Mouse (Mus musculus) CD4-positive helper T cell, adult 2 months (primary cell): ENCODE results near the gene Inpp5b.
A peak's percentile ranks its signal among the peaks of the same experiment; 100 is the strongest.

ENCODE experiments used
- DNase-seq: peaks from one replicate; pipeline ENCODE4 v3.0.0-alpha.2; 2012; ENCODE audit warnings: low read depth, missing footprints, low spot score

The Inpp5b gene

DNA sequence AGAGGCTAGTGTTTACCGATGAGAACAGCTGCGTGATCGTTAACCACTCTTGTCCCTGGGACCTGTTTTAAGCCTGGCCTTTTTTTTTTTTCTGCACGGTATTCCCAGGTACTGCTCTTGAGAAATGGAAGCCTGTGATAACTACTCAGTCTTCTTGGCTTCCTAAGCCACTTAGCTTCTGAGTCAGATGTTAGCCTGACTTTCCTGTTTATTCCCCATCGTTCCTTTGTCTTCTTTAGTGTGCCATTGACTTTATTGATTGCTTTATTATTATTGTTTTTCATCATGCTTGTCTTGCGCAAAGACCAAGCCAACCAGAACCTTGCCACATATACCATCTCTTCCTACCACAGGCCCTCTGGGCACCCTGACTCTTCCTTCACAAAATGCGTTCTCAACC, 68.4 kb downstream of the Inpp5b start:
- DNase-seq: no peak

DNA sequence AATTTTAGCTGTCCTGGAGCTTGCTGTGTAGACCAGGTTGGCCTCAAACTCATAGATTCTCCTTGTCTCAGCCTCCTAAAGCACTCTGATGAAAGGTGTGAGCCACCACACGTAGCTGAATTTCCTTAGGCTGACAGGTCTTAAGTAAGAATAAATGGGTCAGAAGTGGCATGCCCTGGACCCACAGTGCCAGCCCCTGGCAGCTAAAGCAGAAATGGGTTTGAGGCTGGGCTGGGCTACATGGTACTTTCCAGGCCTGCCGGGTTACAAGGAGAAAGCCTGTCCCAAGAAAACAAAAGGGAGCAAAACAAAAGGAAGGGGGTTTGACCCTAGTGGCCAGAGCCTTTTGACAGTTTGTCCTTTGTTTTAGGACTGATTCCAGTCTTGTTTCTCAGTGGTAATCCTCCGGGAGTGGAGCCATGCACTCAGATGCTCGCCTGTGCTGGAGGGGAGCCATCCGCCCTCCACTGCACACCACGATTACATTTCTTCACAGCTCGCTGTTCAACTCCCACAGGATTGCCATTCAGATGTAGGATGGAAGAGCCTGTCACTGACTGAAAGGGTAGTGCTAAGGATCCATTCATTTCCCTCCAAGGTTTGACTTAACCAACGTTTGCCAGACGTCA, 69.8 kb downstream of the Inpp5b start:
- no peak for DNase-seq

DNA sequence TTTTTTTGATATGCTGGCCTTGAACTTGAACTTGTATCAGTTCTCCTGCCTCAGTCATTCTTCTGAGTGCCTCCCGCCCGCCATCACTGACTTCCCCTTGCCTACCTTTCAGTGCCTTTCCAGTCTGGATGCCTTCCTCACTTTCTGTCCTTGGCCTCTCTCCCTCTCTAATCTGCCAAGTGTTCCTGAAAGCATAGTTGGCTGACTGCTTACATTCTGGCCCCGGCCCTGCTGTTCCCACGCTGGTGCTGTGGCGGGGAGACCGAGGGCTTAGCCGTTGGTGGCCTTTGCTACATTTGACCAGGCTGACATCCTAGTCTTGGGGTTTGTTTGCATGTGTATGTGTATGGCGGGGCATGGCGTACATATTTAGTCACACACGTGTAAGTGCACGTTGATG, 74.3 kb downstream of the Inpp5b start:
- no peak for DNase-seq

GRCm38 (mm10) chr4:124817803-124818202, 76.2 kb downstream of the Inpp5b start:
- no peak for DNase-seq

GRCm38 (mm10) chr4:124818832-124819231, 77.2 kb downstream of the Inpp5b start:
- DNase-seq: no peak

- DNase-seq: no peak
These were observed 83.3 kb downstream of the Inpp5b start for GRCm38 (mm10) chr4:124824967-124825366.

DNA sequence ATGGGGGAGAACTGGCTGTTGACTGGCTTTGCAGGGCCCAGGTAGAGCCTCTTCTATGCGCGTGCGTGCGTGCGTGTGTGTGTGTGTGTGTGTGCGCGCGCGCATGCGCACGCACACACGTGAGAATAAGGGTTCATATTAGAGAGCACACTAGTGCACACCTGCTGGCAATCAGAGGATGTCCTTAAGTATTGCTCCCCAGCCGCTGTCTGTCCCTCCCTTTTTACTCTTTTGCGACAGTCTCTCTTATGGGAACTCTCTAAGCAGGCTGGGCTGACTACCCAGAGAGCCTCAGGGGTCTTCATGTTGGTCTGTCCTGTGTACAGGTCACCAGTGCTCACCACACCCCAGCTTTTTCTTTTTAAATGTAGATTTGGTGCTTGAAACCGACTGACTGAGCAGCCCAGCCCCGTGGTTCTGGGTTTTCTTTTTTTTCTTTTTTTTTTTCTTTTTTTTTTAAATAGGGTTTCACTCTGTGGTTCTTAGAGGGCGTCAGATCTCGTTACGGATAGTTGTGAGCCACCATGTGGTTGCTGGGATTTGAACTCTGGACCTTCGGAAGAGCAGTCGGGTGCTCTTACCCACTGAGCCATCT, 83.8 kb downstream of the Inpp5b start:
- DNase-seq: no peak

- DNase-seq: no peak
These were observed 88.0 kb downstream of the Inpp5b start for GRCm38 (mm10) chr4:124829671-124830070.

DNA sequence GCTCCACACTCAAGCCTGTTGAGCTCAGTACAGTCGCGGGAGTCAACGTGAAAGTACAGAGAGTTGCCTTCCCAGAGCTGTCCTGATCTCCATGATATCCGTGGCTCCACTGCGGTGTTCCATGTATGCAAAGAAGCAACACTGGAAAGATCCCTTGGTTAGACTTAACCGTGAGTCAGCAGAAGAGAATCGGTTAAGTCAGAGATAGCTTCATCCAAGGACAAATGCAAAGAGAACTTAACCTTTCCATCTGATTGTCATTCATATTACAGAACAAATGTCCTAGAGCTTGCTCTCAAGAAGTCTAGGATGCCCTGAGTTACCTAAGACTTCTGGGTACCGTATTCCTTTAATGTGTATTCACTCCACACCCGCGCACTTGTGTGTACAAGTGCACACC, 91.1 kb downstream of the Inpp5b start:
- DNase-seq: no peak

GRCm38 (mm10) chr4:124838035-124838700, 96.5 kb downstream of the Inpp5b start:
- DNase-seq: no peak

DNA sequence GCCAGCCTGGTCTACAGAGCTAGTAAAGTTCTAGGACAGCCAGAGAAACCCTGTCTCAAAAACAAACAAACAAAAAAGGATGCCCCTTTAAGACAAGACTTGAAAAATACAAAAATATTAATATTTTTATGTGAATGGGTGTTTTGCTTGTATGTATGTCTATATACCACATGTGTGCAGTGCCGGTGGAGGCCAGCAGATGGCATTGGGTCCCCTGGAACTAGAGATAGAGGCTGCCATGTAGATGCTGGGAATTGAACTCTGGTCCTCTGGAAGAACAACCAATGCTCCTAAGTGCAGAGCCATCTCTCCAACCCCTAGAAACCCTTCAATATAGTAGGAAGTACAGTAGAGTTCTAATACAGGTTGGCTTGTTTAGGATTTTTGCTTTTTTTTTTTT, 99.3 kb downstream of the Inpp5b start:
- DNase-seq: peak; percentile 21

GRCm38 (mm10) chr4:124843493-124843892, 101.8 kb downstream of the Inpp5b start:
- DNase-seq: peak; percentile 50

DNA sequence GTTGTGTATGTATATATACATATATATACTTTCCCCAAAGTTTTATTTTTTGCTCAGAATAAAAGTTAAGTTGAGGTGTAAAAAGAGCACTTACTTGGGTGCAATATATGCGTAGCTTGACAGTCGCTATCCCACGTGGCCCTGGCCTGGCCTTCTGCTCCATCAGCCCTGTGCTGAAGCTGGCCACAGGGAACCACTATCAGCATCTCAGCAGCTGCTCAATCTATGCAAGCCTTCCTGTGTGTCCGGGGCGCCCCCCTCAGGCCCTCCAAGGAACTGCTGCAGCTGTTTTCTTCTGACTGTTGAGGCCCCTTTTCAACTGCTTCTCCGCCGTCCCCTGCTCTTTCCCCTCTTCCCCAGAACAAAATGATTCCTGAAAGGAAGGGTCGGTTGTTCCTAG, 105.9 kb downstream of the Inpp5b start:
- peak; percentile 74 for DNase-seq

- DNase-seq: no peak
These were observed 108.1 kb downstream of the Inpp5b start for GRCm38 (mm10) chr4:124849631-124850260.

DNA sequence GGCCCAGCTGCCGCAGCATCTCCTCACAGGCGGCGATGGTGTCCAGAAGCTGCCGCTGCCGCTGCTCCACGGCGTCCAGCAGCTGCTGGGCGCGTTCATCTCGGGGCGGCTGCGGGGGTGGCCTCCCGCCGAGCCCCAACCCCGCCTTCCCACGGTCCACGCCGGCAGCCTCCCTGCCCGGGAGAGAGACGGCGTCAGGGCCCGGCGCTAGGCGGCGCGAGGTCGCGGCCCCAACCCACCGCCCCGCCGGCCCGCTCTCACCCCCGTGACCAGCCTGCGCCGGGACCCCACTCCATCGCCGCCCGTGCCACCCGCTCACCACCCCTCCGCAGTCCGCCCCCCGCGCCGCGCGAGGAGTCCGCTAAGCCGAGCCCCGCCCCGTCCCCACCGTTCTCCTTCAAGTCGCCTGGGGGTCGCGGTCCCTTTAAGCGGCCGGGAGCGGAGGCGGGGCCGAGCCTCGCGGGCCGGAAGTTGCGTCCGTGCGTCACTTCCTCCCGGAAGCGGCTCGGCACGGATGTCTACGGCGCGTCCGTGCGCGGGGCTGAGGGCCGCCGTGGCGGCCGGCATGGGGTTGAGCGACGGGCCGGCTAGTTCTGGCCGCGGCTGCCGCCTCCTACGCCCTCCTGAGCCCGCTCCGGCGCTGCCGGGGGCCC, 108.7 kb downstream of the Inpp5b start, which contains the start of gene Yrdc:
Gene Yrdc, plus strand, starts transcription at position 419 of the 653 bp plus-strand sequence.
- DNase-seq: peak; percentile 94
